Mouse (Mus musculus) CH12F3 (cell line): ENCODE data around the gene Gga1.

Experiments
- in situ Hi-C: fragments of 300-500 bp; cut with MboI; formaldehyde crosslinking; loops from 2 replicates; pipeline ENCODE4 v1.14.3; 2020; ENCODE audit warnings: low sequenced_read_pairs

The Gga1 gene

DNA sequence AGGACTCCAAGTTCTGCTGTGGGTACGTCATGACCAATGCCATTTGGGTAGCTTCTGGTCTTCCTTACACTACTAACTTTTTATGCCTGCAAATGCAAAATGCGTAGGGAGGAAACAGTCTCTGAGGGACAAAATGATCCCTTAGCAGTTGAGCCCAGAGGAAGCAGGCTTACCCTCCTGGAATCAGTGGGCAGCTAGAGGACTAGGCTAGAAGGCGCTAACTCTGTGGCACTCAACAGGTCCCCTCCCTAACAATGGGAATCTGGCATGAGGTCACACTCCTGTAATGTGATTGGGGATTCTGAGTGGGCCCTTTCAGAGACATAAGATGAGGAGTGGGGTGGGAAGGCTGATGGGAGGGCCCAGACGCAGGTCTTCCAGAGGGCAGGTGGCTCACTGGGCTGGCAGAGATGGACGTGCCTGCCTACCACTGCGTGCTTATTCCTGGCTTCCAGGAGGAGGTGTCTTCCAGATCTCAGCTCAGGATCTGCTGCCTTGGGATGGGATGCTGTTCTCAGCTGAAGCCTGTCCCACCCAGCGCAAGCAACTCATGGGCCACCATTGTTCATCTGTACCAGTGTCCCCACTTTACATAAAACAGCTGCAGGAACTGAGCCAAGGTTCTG, 53.9 kb downstream of the Gga1 start:
- in situ Hi-C loops, result no loop called here

DNA sequence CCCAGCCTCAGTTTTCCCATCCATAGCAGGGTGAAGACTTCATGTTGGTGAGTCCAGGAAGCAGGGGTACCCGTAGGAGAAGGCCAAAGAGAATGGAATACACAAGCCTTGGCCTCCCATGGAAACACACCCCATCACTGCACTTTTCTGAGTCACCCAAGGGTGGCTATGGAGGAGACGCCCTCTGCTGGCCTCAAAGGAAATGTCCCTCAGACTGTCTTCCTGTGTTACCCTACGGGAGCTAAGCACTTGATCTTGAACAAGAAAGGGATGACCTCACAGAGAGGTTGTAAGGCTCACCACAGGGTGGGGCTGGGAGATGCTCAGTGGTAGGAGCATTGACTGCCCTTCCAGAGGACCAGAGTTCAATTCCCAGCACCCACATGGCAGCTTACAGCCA, 54.6 kb downstream of the Gga1 start:
- in situ Hi-C loops, result no loop called here

DNA sequence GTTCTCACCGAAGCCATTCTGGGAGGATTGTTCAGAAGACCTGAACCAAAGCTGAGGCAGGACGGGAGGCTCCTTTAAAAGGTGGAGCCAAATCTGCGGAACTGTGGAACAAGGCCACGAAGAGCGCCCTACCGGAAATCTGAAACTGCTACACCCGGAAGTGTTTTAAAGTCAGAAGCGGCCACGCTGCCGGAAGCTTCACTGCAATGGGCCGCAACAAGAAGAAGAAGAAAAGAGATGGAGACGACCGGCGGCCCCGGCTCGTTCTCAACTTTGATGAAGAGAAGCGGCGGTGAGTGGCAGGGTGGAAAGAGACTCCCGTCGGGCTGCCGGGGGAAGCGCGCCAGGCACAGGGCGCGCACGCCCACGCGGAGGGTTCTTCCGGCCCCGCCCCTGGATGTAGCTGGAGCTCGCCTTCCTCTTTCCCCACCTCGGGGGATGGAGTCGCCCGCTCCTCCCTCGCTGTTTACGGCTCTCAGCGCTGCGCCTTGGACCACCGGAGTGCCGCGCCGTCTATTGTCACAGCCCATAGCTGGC, 57.9 kb downstream of the Gga1 start, which contains the start of gene Nol12:
TSS of gene Nol12 (plus strand) at position 150 of the 537 bp plus-strand sequence.
- in situ Hi-C loops, result no loop called here

GRCm38 (mm10) chr15:78936403-78936802, 59.4 kb downstream of the Gga1 start:
- in situ Hi-C loops, result no loop called here

- in situ Hi-C loops, result no loop called here
These were observed 60.3 kb downstream of the Gga1 start for GRCm38 (mm10) chr15:78937311-78937710.

GRCm38 (mm10) chr15:78937963-78938362, 61.0 kb downstream of the Gga1 start:
- in situ Hi-C loops, result no loop called here

- in situ Hi-C loops, result no loop called here
These were observed 63.3 kb downstream of the Gga1 start for GRCm38 (mm10) chr15:78940325-78940724.

DNA sequence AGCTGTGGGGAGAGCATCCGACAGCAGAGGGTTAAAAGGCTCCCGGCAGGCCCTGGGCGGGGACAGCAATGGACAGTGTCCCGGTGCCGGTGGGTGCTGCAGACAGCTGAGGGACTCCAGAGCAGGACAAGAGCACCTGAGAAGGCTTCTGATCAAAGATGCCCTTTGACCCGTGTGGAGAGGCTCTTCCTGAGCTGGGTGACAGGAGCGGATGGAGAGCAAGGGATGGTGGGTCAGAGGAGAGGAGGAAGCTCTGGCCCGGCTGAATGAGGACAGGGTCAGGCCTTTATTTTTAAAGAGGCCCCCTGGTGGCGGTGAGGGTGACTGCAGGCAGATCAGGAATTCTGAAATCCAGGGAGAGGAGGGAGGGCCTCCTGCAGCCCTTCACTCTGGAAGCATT, 65.7 kb downstream of the Gga1 start:
- in situ Hi-C loops, result no loop called here
